Mouse (Mus musculus) kidney, embryonic 14.5 days (tissue): ENCODE measurements around the gene Clta. TPM values are rescaled to one million over a fixed set of nuclear protein-coding genes. Genes with fewer than 3 reads are reported as not detected.

Source experiments
- ATAC-seq: fragments of 200-750 bp; cut with Nextera tagmentation; 2 replicates; pipeline ENCODE4 v1.8.0; 2017; ENCODE audit warnings: moderate number of reproducible peaks, mild to moderate bottlenecking, moderate TSS enrichment, moderate library complexity; ENCODE audit not compliant: low FRiP score, low TSS enrichment
- H3K27ac ChIP-seq: fragments of 300-500 bp; sonication (generic); 2 replicates; pipeline ENCODE4 v1.5.1; 2014; ENCODE audit warnings: low read depth, mild to moderate bottlenecking, low read length, moderate library complexity, mixed read lengths
- H3K27me3 ChIP-seq: fragments of 300-500 bp; sonication (generic); 2 replicates; pipeline ENCODE4 v1.6.1; 2014; ENCODE audit warnings: mild to moderate bottlenecking, low read length; ENCODE audit not compliant: control insufficient read depth, insufficient read depth
- H3K36me3 ChIP-seq: fragments of 300-500 bp; sonication (generic); 2 replicates; pipeline ENCODE4 v1.6.1; 2014; ENCODE audit warnings: low read length, mixed read lengths; ENCODE audit not compliant: control insufficient read depth, insufficient read depth
- H3K4me1 ChIP-seq: fragments of 300-500 bp; sonication (generic); 2 replicates; pipeline ENCODE4 v1.6.1; 2014; ENCODE audit warnings: low read length, mixed read lengths; ENCODE audit not compliant: control insufficient read depth, insufficient read depth
- H3K4me2 ChIP-seq: fragments of 300-500 bp; sonication (generic); replicated peaks from 2 replicates; pipeline ENCODE4 v1.6.1; 2014; ENCODE audit warnings: low read depth, mild to moderate bottlenecking, low read length
- H3K4me3 ChIP-seq: fragments of 300-500 bp; sonication (generic); 2 replicates; pipeline ENCODE4 v1.5.1; 2014; ENCODE audit warnings: mild to moderate bottlenecking, low read length
- H3K9ac ChIP-seq: fragments of 300-500 bp; sonication (generic); 2 replicates; pipeline ENCODE4 v1.6.1; 2014; ENCODE audit warnings: low read depth, mild to moderate bottlenecking, low read length, moderate library complexity
- H3K9me3 ChIP-seq: fragments of 300-500 bp; sonication (generic); 2 replicates; pipeline ENCODE4 v1.6.1; 2016; ENCODE audit warnings: low read length; ENCODE audit not compliant: control insufficient read depth
- WGBS: fragments of 180-500 bp; shearing (Covaris S2); extraction: QIAGEN DNeasy Blood & Tissue Kit; methylation state at CpG from one replicate; pipeline ENCODE4 v1.1.7; 2014; 5-methylcytosine and 5-hydroxymethylcytosine counted together
- polyA plus RNA-seq: library from polyadenylated mRNA; unstranded; fragments of >200 nt; fragmentation: Nextera tagmentation; extraction: Ambion mirVana; gene quantifications from 2 replicates; pipeline ENCODE4 v1.2.1, GENCODE M21; 2014

The Clta gene
- polyA plus RNA-seq, 1 experiment from 2014 or later: 242 TPM

- ATAC-seq: peak; percentile 98
- H3K9me3 ChIP-seq: no peaks in the 10 kb centered on the region
- H3K9ac ChIP-seq: peak overlapping the region; percentile 92
- peak overlapping the region; percentile 79 for H3K27ac ChIP-seq
- H3K27me3 ChIP-seq: no peaks in the 10 kb centered on the region
- H3K36me3 ChIP-seq: no peaks in the 10 kb centered on the region; the same call in 1 of the 2 replicates
- peak overlapping the region; percentile 98 for H3K4me3 ChIP-seq
- WGBS: under 1% methylated on average over 77 of the region's 77 CpGs
- H3K4me1 ChIP-seq: peaks cover 12% of the 10 kb centered on the region
- peak overlapping the region; percentile 85 for H3K4me2 ChIP-seq
Measured at GRCm38 (mm10) chr4:44012376-44013367, 8.4 kb downstream of the Clta start.

- WGBS: 23% methylated on average over 11 of the region's 11 CpGs
- H3K27ac ChIP-seq: no peak overlapping the region
- H3K4me2 ChIP-seq: peak overlapping the region; percentile 85
- no peaks in the 10 kb centered on the region for H3K9me3 ChIP-seq
- H3K4me3 ChIP-seq: peak overlapping the region; percentile 98
- peaks cover 12% of the 10 kb centered on the region for H3K4me1 ChIP-seq
- no peaks in the 10 kb centered on the region for H3K27me3 ChIP-seq
- H3K36me3 ChIP-seq: peaks cover 1% of the 10 kb centered on the region; the same call in 1 of the 2 replicates
- H3K9ac ChIP-seq: peak overlapping the region; percentile 92
- ATAC-seq: no peak
Measured at GRCm38 (mm10) chr4:44013391-44014070, 9.3 kb downstream of the Clta start.

GRCm38 (mm10) chr4:44016071-44016470 is 11.8 kb downstream of the Clta start:
- H3K9me3 ChIP-seq: no peaks in the 10 kb centered on the region
- no peak for ATAC-seq
- 80% methylated on average over 4 of the region's 4 CpGs for WGBS

GRCm38 (mm10) chr4:44016791-44017190 is 12.5 kb downstream of the Clta start:
- 91% methylated on average over 12 of the region's 12 CpGs for WGBS
- Histone ChIP-seq H3K9me3 (no peaks in the 10 kb centered on the region), H3K4me1 (peaks cover 12% of the 10 kb centered on the region), H3K4me3 (no peak overlapping the region), H3K36me3 (peaks cover 32% of the 10 kb centered on the region), H3K4me2 (no peak overlapping the region), H3K27ac (no peak overlapping the region), H3K27me3 (no peaks in the 10 kb centered on the region), H3K9ac (no peak overlapping the region)
- no peak for ATAC-seq

More at GRCm38 (mm10) chr4:44016071-44016470, 11.8 kb downstream of the Clta start:
- no peak overlapping the region for H3K4me2 ChIP-seq
- no peak overlapping the region for H3K4me3 ChIP-seq
- H3K36me3 ChIP-seq: peaks cover 25% of the 10 kb centered on the region
- H3K27ac ChIP-seq: no peak overlapping the region
- peaks cover 12% of the 10 kb centered on the region for H3K4me1 ChIP-seq
- no peaks in the 10 kb centered on the region for H3K27me3 ChIP-seq
- H3K9ac ChIP-seq: no peak overlapping the region

GRCm38 (mm10) chr4:44022323-44022722 is 18.1 kb downstream of the Clta start:
- H3K36me3 ChIP-seq: peaks cover 88% of the 10 kb centered on the region
- H3K4me3 ChIP-seq: no peak overlapping the region
- no peaks in the 10 kb centered on the region; the same call in 1 of the 2 replicates for H3K4me1 ChIP-seq
- WGBS: 93% methylated on average over 4 of the region's 4 CpGs
- H3K9ac ChIP-seq: no peak overlapping the region
- no peak overlapping the region for H3K27ac ChIP-seq
- no peaks in the 10 kb centered on the region for H3K9me3 ChIP-seq
- no peak overlapping the region for H3K4me2 ChIP-seq
- H3K27me3 ChIP-seq: no peaks in the 10 kb centered on the region
- no peak for ATAC-seq

GRCm38 (mm10) chr4:44022766-44023165 is 18.5 kb downstream of the Clta start:
- WGBS: 92% methylated on average over 11 of the region's 11 CpGs
- Histone ChIP-seq H3K27ac (no peak overlapping the region), H3K4me3 (no peak overlapping the region), H3K36me3 (peaks cover 92% of the 10 kb centered on the region), H3K4me1 (no peaks in the 10 kb centered on the region), H3K9me3 (no peaks in the 10 kb centered on the region), H3K4me2 (no peak overlapping the region), H3K27me3 (no peaks in the 10 kb centered on the region), H3K9ac (no peak overlapping the region)
- ATAC-seq: no peak

GRCm38 (mm10) chr4:44023681-44024080 is 19.4 kb downstream of the Clta start:
- H3K9me3 ChIP-seq: no peaks in the 10 kb centered on the region
- 91% methylated on average over 9 of the region's 9 CpGs for WGBS
- H3K4me3 ChIP-seq: no peak overlapping the region
- H3K36me3 ChIP-seq: peaks cover 99% of the 10 kb centered on the region
- no peak overlapping the region for H3K4me2 ChIP-seq
- H3K9ac ChIP-seq: no peak overlapping the region
- no peaks in the 10 kb centered on the region for H3K27me3 ChIP-seq
- ATAC-seq: no peak
- H3K4me1 ChIP-seq: no peaks in the 10 kb centered on the region
- H3K27ac ChIP-seq: no peak overlapping the region

GRCm38 (mm10) chr4:44024241-44024640 is 20.0 kb downstream of the Clta start:
- Histone ChIP-seq H3K9ac (no peak overlapping the region), H3K4me2 (no peak overlapping the region), H3K27ac (no peak overlapping the region), H3K4me3 (no peak overlapping the region), H3K36me3 (peaks cover 98% of the 10 kb centered on the region), H3K27me3 (no peaks in the 10 kb centered on the region), H3K4me1 (no peaks in the 10 kb centered on the region), H3K9me3 (no peaks in the 10 kb centered on the region)
- ATAC-seq: no peak
- WGBS: 95% methylated on average over 6 of the region's 6 CpGs

- no peaks in the 10 kb centered on the region for H3K4me1 ChIP-seq
- 82% methylated on average over 6 of the region's 6 CpGs for WGBS
- H3K4me2 ChIP-seq: no peak overlapping the region
- peaks cover 97% of the 10 kb centered on the region for H3K36me3 ChIP-seq
- no peak overlapping the region for H3K4me3 ChIP-seq
- H3K9me3 ChIP-seq: no peaks in the 10 kb centered on the region
- no peak overlapping the region for H3K27ac ChIP-seq
- no peaks in the 10 kb centered on the region for H3K27me3 ChIP-seq
- H3K9ac ChIP-seq: no peak overlapping the region
- no peak for ATAC-seq
Measured at GRCm38 (mm10) chr4:44025570-44025969, 21.3 kb downstream of the Clta start.
